Mouse (Mus musculus): Measurements from ENCODE around the gene Slc4a11.

DNA sequence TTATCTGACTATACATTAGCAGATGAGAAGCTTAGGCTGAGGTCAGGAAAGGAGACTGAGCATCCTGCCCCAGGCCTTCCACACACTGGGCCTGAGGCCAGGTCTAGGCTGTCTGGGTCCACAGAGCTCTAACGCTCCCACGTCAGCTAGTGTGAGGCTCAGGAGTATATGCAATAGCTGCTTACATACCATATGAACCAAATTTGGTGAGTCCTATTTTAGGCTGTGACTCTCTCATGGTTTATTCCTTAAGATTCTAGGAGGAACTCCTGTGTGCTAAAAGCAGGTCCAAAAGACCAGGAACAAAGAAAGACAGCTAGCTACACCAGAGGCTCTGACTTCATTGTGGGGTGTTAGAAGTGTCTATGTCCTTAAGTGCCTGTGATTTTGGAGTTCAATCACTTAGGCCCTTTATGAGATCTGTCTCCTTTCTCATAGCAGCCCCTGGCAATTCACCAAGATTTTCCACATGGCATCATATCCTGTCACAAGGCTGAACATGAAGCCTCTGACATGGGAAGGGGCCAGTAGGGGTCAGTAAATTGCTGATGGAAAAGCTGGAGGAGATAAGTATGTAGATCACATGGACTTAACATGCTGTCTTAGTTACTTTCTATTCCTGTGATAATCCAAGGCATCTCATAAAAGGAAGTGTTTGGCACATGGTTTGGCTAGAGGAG is 31.7 kb upstream of the Slc4a11 start:
- TF ChIP-seq POLR2A (IDR thresholded peaks at IDR 0.05; ENCODE audit: low read depth, low read length) (no peak), CTCF (IDR thresholded peaks at IDR 0.05; ENCODE audit: borderline replicate concordance, insufficient read depth, low read length) (no peak)

Measured in embryonic fibroblast, embryonic 13.5 days (primary cell).